In the genomic region with DNA sequence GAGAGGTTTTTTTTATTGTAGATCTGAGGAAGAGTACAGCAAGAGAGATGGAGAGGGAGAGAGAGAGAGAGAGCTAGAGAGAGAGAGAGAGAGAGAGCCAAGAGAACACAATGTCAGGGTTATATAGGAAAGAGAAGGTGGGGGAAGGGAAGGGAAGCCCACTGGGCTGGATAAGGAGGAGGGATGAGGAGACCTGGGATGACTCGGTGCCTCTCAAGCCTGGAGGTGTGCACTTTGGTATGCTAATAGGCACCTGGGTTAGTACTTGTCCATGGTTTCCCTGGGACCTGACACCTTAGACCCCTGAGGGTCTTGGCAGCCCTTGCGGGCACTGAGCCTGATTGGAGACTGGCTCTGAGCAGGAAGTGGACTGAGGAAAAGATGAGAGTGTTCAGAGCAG, we compare ENCODE assay signal across 21 mouse cellular contexts. TPM values are rescaled to one million over a fixed set of nuclear protein-coding genes. Genes with fewer than 3 reads are reported as not detected.
A peak's percentile ranks its signal among the peaks of the same experiment; 100 is the strongest.
DNase-seq lines count a peak whose midpoint lies in the region; ATAC-seq and TF ChIP-seq lines count a peak whose summit lies in the region.
"Had no signal": no experiment of that assay in that cellular context is flagged by ENCODE, and none has a peak within 500 bp of the region (broad histone marks: within the 10 kb centered on the region; RNA-seq: fewer than 3 reads in every experiment).

No protein-coding gene starts in this region.

- no peaks in the 10 kb centered on the region for H3K36me3 ChIP-seq in heart, embryonic 13.5 days
- H3K36me3 ChIP-seq in E14TG2a.4 (ENCODE audit: insufficient read depth, low read length) (no peaks in the 10 kb centered on the region), ES-E14 (ENCODE audit: control insufficient read depth, insufficient read depth, low read length, poor library complexity, severe bottlenecking) (no peaks in the 10 kb centered on the region)
- H3K36me3 ChIP-seq in stomach, embryonic 16.5 days (ENCODE audit: control insufficient read depth, insufficient read depth, low read length), result no peaks in the 10 kb centered on the region
- H3K36me3 ChIP-seq: embryonic facial prominence, embryonic 12.5 days; hindbrain, embryonic 12.5 days had no signal

- H3K27ac ChIP-seq in heart, embryonic 13.5 days (replicated peaks), result no peak overlapping the region
- H3K27ac ChIP-seq in ES-E14 (ENCODE audit: insufficient read depth, low read depth, low read length, poor library complexity, severe bottlenecking), result peak overlapping the region; percentile 76
- H3K27ac ChIP-seq in stomach, embryonic 16.5 days (ENCODE audit: low read length), result 0 out of 2 replicates have a peak overlapping the region, but pooled peaks have one; percentile 11
- H3K27ac ChIP-seq: embryonic facial prominence, embryonic 12.5 days; forebrain, embryonic 13.5 days; hindbrain, embryonic 12.5 days had no signal

- peaks cover 18% of the 10 kb centered on the region for H3K4me1 ChIP-seq in heart, embryonic 13.5 days
- H3K4me1 ChIP-seq in E14TG2a.4 (replicated peaks; ENCODE audit: low read depth, low read length) (peaks cover 79% of the 10 kb centered on the region), ES-E14 (ENCODE audit: control insufficient read depth in 2 of 2, insufficient read depth in 2 of 2, low read length in 2 of 2, poor library complexity in 1 of 2) (peaks cover 10 to 48% of the 10 kb centered on the region in 2 experiments; a peak in 3 of 4 replicates)
- peaks cover 20% of the 10 kb centered on the region for H3K4me1 ChIP-seq in stomach, embryonic 16.5 days (ENCODE audit: control insufficient read depth, insufficient read depth, low read length)
- H3K4me1 ChIP-seq: forebrain, embryonic 13.5 days had no signal

- TF ChIP-seq CTCF in E14TG2a.4 (conservative IDR thresholded peaks at IDR 0.05; ENCODE audit: low read length), result no peak

- no peak for DNase-seq in heart, adult 18-20 months
- DNase-seq in ES-E14 (ENCODE audit: low read depth, low spot score), result no peak
- DNase-seq in urinary bladder, postnatal 14 days (ENCODE audit: low spot score), result no peak
- DNase-seq in spleen, postnatal 14 days (ENCODE audit: low spot score in 2 of 2), result no peak
- DNase-seq: adrenal gland, postnatal 14 days; cerebellum, adult 11-12 months; cerebellum, adult 9-10 months; cerebellum, postnatal 25 days; forebrain, postnatal 0 days; gastrocnemius, postnatal 14 days; heart, postnatal 4 days had no signal

- 0 out of 2 replicates have a peak overlapping the region, but pooled peaks have one; percentile 7 for H3K9ac ChIP-seq in heart, embryonic 13.5 days
- H3K9ac ChIP-seq in ES-E14 (ENCODE audit: insufficient read depth, low read depth, low read length, poor library complexity, severe bottlenecking), result no peak overlapping the region
- no peak overlapping the region for H3K9ac ChIP-seq in stomach, embryonic 16.5 days (ENCODE audit: low read length)
- H3K9ac ChIP-seq: embryonic facial prominence, embryonic 12.5 days; forebrain, embryonic 13.5 days; forebrain, postnatal 0 days; hindbrain, embryonic 12.5 days had no signal

- 0 out of 2 replicates have a peak overlapping the region, but pooled peaks have one; percentile 5 for H3K4me2 ChIP-seq in heart, embryonic 13.5 days
- no peak overlapping the region for H3K4me2 ChIP-seq in stomach, embryonic 16.5 days (ENCODE audit: low read depth, low read length)
- H3K4me2 ChIP-seq: embryonic facial prominence, embryonic 12.5 days; forebrain, embryonic 13.5 days; hindbrain, embryonic 12.5 days had no signal

- no peak overlapping the region for H3K4me3 ChIP-seq in heart, embryonic 13.5 days
- peak overlapping the region; percentile 26; the same call in 1 of the 2 replicates for H3K4me3 ChIP-seq in E14TG2a.4 (replicated peaks; ENCODE audit: low read length)
- H3K4me3 ChIP-seq in ES-E14 (ENCODE audit: insufficient read depth in 1 of 2, low read depth in 1 of 2, low read length in 2 of 2, poor library complexity in 1 of 2, severe bottlenecking in 1 of 2), result no peak overlapping the region; a peak in 1 of 4 replicates
- H3K4me3 ChIP-seq in stomach, embryonic 16.5 days (replicated peaks; ENCODE audit: low read length), result no peak overlapping the region
- H3K4me3 ChIP-seq: embryonic facial prominence, embryonic 12.5 days; forebrain, embryonic 13.5 days; hindbrain, embryonic 12.5 days had no signal

- in situ Hi-C loops in ES-E14 (cut with MboI; ENCODE audit: low sequenced_read_pairs in 2 of 2, unreplicated experiment in 2 of 2), result no loop called here

- H3K9me3 ChIP-seq in heart, embryonic 13.5 days, result no peaks in the 10 kb centered on the region
- H3K9me3 ChIP-seq in E14TG2a.4 (ENCODE audit: low read length), result no peaks in the 10 kb centered on the region
- H3K9me3 ChIP-seq in ES-E14 (ENCODE audit: control insufficient read depth, insufficient read depth, low read depth, low read length), result no peaks in the 10 kb centered on the region
- H3K9me3 ChIP-seq in stomach, embryonic 16.5 days (replicated peaks; ENCODE audit: control insufficient read depth, low read length), result no peaks in the 10 kb centered on the region
- H3K9me3 ChIP-seq: embryonic facial prominence, embryonic 12.5 days; forebrain, embryonic 13.5 days; hindbrain, embryonic 12.5 days had no signal

- no peak for ATAC-seq in heart, embryonic 13.5 days (ENCODE audit: extremely low read depth, insufficient number of reproducible peaks, low FRiP score, low TSS enrichment)
- no peak for ATAC-seq in stomach, embryonic 16.5 days (ENCODE audit: insufficient read depth, low FRiP score)
- ATAC-seq: activated CD4-positive, CD25-positive, alpha-beta regulatory T cell, adult 4 months; forebrain, embryonic 13.5 days; forebrain, postnatal 0 days; hindbrain, embryonic 16.5 days; inflammation-experienced regulatory T-cells, adult 6 months had no signal

- peaks cover 39% of the 10 kb centered on the region for H3K27me3 ChIP-seq in heart, embryonic 13.5 days (replicated peaks)
- H3K27me3 ChIP-seq in E14TG2a.4 (ENCODE audit: insufficient read depth, low read length), result peaks cover 35% of the 10 kb centered on the region
- H3K27me3 ChIP-seq in stomach, embryonic 16.5 days (ENCODE audit: control insufficient read depth, insufficient read depth, low read length), result peaks cover 21% of the 10 kb centered on the region; the same call in 1 of the 2 replicates

- WGBS in heart, embryonic 13.5 days, result 44% methylated on average over 2 of the region's 2 CpGs
- WGBS in stomach, embryonic 16.5 days, result 47% methylated on average over 2 of the region's 2 CpGs

TF ChIP-seq in ES-E14, 5 proteins besides CTCF, POLR2A, EP300 and RAD21:
- no peak for TF ChIP-seq ZC3H11A (IDR thresholded peaks at IDR 0.05; ENCODE audit: borderline replicate concordance, low read depth, low read length)
- TF ChIP-seq CHD2 (IDR thresholded peaks at IDR 0.05; ENCODE audit: low read depth, low read length), result no peak
- TF ChIP-seq MAFK (IDR thresholded peaks at IDR 0.05; ENCODE audit: insufficient read depth, low read depth, low read length), result no peak
TF ChIP-seq in ES-E14: peak in this region for 0.

RNA-seq across cellular contexts. Expression of a gene that starts 7.6 kb away (rescaled TPM):
- polyA plus RNA-seq in heart, embryonic 13.5 days (2015; fragmentation: Nextera tagmentation; extraction: Ambion mirVana), result 13.0 and 19.3 TPM in 2 replicates
- total RNA-seq in heart, adult 18-20 months (2021), result 1 to 10 TPM; 6.9 TPM
- total RNA-seq in ES-E14 (2012; rRNA removed), result 12.4 and 21.0 TPM in 2 replicates
- polyA plus RNA-seq in stomach, embryonic 16.5 days (2015; fragmentation: Nextera tagmentation; extraction: Ambion mirVana), result 20.8 and 23.5 TPM in 2 replicates
- total RNA-seq: gastrocnemius, adult 18-20 months had no signal

RNA-seq across cellular contexts. Expression of a gene that starts 18.8 kb away (rescaled TPM):
- polyA plus RNA-seq in heart, embryonic 13.5 days (2015; fragmentation: Nextera tagmentation; extraction: Ambion mirVana), result 25.0 and 25.7 TPM in 2 replicates
- 10 to 100 TPM; 19.9 to 21.3 TPM for total RNA-seq in heart, adult 18-20 months (2021)
- 56.1 and 91.6 TPM in 2 replicates for total RNA-seq in ES-E14 (2012; rRNA removed)
- polyA plus RNA-seq in stomach, embryonic 16.5 days (2015; fragmentation: Nextera tagmentation; extraction: Ambion mirVana), result 30.6 and 30.8 TPM in 2 replicates

RNA-seq across cellular contexts. Expression of a gene that starts 42.9 kb away (rescaled TPM):
- 132 and 149 TPM in 2 replicates for polyA plus RNA-seq in heart, embryonic 13.5 days (2015; fragmentation: Nextera tagmentation; extraction: Ambion mirVana)
- total RNA-seq in heart, adult 18-20 months (2021), result 10 to 100 TPM; 61.9 to 65.3 TPM
- 118 and 183 TPM in 2 replicates for total RNA-seq in ES-E14 (2012; rRNA removed)
- 177 TPM in 2 replicates for polyA plus RNA-seq in stomach, embryonic 16.5 days (2015; fragmentation: Nextera tagmentation; extraction: Ambion mirVana)

RNA-seq across cellular contexts. Expression of a gene that starts 51.4 kb away (rescaled TPM):
- 325 and 327 TPM in 2 replicates for polyA plus RNA-seq in heart, embryonic 13.5 days (2015; fragmentation: Nextera tagmentation; extraction: Ambion mirVana)
- total RNA-seq in heart, adult 18-20 months (2021), result 100 to 1,000 TPM; 177 to 237 TPM
- 93.9 and 130 TPM in 2 replicates for total RNA-seq in ES-E14 (2012; rRNA removed)
- polyA plus RNA-seq in stomach, embryonic 16.5 days (2015; fragmentation: Nextera tagmentation; extraction: Ambion mirVana), result 511 and 534 TPM in 2 replicates

RNA-seq across cellular contexts. Expression of a gene that starts 58.7 kb away (rescaled TPM):
- 53.0 and 55.6 TPM in 2 replicates for polyA plus RNA-seq in heart, embryonic 13.5 days (2015; fragmentation: Nextera tagmentation; extraction: Ambion mirVana)
- 10 to 100 TPM; 52.5 to 56.9 TPM for total RNA-seq in heart, adult 18-20 months (2021)
- total RNA-seq in ES-E14 (2012; rRNA removed), result 68.3 and 76.6 TPM in 2 replicates
- polyA plus RNA-seq in stomach, embryonic 16.5 days (2015; fragmentation: Nextera tagmentation; extraction: Ambion mirVana), result 69.6 and 71.9 TPM in 2 replicates
